Mouse (Mus musculus): ENCODE results near the gene Ssu72.
A peak's percentile ranks its signal among the peaks of the same experiment; 100 is the strongest.
"Not testable (repeated sequence)": the region's sequence is repeated elsewhere in the genome, so short reads cannot be mapped to it uniquely, and the experiment has no call there.

Ssu72 gene

GRCm38 (mm10) chr4:155704721-155705591 is at the start of gene Ssu72:
Ssu72 (plus strand) TSS chr4:155704800.
- peak; percentile 93 for DNase-seq

DNA sequence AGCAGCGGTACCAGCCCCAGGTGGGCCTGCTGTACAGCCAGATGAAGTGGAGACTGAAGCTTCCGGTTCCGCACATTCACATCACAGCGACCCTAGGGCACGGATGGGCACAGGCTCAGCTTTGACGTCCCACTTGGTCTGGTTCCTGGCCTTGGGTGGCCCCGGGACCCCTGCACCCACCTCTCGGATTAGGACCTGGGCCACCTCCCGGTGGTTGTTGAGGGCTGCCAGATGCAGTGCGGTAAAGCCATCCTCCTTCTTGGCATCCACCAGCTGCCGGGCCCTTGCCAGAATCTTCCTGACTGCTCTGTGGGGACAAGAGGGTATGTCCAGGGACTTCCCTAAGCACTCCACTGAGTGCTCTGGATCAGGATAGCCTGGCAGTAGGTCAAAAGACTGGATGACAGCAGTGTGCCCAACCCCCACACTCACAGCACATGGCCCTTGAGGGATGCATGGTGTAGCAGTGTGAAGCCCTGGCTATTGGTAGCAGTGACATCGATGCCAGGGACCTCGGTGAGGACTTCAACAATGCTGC is 48.3 kb upstream of the Ssu72 start:
- no peak for DNase-seq

- DNase-seq, result no peak
These were observed 45.6 kb upstream of the Ssu72 start for GRCm38 (mm10) chr4:155658961-155659360.

- DNase-seq, result no peak
These were observed 44.0 kb upstream of the Ssu72 start for GRCm38 (mm10) chr4:155660641-155661040.

DNA sequence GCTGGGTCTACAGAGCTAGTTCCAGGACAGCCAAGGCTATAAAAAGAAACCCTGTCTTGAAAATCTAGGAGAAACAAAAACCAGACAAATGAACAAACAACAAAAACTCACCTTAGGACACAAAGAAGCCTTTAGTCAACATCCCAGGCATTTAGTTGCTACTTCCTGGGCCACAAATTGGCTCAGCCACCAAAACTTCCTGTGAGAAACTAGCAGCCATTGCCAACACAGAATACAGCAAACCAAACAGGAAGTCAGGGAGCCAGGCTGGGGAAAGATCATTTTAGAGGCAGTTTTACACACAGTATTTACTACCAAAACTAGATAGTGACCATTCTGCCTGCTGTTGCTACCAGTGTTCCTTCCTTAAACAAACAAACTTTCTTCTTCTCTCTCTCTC is 37.7 kb upstream of the Ssu72 start:
- no peak for DNase-seq

- DNase-seq, result peak; percentile 97
These were observed 35.7 kb upstream of the Ssu72 start, which contains the start of gene Mib2 for GRCm38 (mm10) chr4:155668689-155669597. Mib2 (minus strand) TSS chr4:155669198.

- DNase-seq, result no peak
These were observed 35.0 kb upstream of the Ssu72 start for GRCm38 (mm10) chr4:155669598-155670075.

GRCm38 (mm10) chr4:155670236-155670635 is 34.4 kb upstream of the Ssu72 start:
- DNase-seq, result not testable (repeated sequence)

GRCm38 (mm10) chr4:155672082-155672481 is 32.5 kb upstream of the Ssu72 start:
- no peak for DNase-seq

- peak; percentile 36 for DNase-seq
These were observed 28.6 kb upstream of the Ssu72 start for GRCm38 (mm10) chr4:155675991-155676390.

DNA sequence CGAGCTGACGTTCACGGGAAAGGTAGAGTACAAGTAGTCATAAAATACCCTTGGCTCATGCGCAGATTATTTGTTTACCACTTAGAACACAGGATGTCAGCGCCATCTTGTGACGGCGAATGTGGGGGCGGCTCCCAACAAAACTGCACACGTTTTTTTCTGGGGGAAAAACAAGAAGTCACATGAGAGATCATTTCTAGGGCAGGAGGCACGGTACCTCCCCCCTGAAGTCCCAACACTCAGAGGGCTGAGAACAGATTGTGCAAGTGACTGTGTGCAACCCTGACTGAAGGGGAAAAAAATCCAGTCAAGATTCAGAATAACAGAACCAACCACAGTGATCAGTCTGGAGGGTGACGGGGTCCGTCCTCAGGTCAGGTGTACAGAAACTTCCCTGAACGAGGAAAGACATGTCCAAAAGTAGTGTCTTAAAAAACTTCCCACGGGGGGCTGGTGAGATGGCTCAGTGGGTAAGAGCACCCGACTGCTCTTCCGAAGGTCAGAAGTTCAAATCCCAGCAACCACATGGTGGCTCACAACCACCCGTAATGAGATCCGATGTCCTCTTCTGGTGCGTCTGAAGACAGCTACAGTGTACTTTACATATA is 20.8 kb upstream of the Ssu72 start:
- DNase-seq, result not testable (repeated sequence)

GRCm38 (mm10) chr4:155687764-155688163 is 16.8 kb upstream of the Ssu72 start:
- DNase-seq, result not testable (repeated sequence)

DNA sequence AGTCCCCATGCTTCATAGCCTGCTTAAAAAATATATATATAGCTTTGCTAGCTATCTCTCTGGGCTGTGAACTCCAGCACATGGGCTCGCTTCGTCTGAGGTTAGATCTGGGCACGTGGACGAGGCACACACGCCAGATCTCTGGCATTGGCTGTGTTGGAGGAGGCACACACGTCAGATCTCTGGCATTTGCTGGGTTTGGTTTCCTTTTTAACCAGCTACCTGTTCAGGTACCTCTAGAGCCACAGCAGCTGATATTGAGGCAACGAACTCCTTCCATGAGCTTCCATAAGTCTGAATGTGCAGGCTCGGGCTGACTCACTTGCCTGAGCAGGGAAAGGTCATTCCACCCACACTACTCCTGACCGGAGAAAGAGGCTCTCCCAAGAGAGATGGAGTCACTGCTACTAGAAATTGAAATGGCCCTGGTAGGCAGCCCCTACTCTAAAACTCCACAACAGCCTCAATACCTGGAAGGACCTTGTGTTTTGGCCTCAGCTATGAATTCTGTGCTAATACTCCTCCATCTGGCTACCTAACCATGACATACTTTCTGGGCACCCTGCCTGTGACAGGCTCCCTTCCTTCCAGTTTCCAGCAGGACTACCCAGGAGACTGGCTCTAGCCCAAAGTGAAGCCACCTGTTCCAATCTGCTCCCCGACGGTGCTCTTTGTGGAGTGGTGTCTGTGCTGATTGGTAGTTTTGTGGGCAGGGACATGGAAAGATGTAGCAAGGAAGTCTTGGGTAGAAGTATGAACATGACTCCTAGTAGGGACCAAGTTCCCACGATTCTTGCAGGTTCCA is 13.8 kb upstream of the Ssu72 start:
- DNase-seq, result no peak

DNA sequence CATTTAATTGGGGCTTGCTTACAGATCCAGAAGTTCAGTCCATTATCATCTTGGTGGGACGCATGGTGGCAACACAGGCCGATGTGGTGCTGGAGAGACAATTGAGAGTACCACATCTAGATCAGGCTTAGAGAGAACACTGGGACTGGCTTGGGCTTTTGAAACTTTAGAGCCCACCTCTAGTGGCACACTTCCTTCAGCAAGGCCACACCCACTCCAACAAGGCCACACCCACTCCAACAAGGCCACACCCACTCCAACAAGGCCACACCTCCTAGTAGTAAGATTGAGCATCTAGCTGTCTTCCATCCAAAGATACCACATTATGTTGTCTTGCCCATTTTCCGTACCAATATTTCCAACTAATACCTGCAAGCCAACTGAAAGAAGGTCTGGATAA is 12.2 kb upstream of the Ssu72 start:
- no peak for DNase-seq

- peak; percentile 69 for DNase-seq
These were observed 10.5 kb upstream of the Ssu72 start, which contains the start of gene Fndc10 for GRCm38 (mm10) chr4:155694111-155694481. Fndc10 (plus strand) TSS chr4:155694342.

DNA sequence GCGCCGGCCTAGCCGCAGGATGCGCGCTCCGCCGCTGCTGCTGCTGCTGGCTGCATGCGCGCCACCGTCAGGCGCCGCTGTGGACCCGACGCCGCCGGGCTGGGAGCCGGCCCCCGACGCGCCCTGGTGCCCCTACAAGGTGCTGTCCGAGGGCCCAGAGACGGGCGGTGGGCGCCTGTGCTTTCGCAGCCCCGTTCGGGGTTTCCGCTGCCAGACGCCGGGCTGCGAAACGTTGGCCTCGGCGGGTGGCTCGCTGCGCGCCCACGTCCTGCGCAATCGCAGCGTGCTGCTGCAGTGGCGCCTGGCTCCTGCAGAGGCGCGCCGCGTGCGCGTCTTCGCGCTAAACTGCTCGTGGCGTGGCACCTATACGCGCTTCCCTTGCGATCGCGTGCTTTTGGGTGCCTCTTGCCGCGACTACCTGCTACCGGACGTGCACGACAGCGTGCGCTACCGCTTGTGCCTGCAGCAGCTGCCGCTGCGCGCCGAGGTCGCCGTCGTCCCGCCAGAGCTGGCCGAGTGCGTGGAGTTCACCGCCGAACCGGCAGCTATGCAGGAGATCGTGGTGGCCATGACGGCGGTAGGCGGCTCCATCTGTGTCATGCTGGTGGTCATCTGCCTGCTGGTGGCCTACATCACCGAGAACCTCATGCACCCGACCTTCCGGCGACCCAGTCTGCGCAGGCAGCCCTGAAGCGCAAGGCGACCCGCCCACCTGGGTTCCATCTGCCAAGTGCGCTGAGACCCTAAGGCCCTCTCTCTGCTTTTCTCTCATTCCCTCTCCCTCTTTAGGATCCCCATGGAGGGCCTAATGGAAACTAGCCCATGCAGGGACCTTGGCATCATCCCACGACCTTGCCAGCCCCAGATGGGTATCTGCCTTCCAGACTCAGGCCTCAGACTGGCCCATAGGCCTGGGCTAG is 9.9 kb upstream of the Ssu72 start:
- peak; percentile 82 for DNase-seq

GRCm38 (mm10) chr4:155695531-155696062 is 9.0 kb upstream of the Ssu72 start:
- no peak for DNase-seq

GRCm38 (mm10) chr4:155696261-155697255 is 8.0 kb upstream of the Ssu72 start:
- DNase-seq, result no peak

- DNase-seq, result no peak
These were observed 4.2 kb upstream of the Ssu72 start for GRCm38 (mm10) chr4:155700425-155700824.
